Comparison of ENCODE assay signal across 14 mouse cellular contexts in genomic region chr10:82685440-82685839, GRCm38 (mm10).
"Had no signal": no experiment of that assay in that cellular context is flagged by ENCODE, and none has a peak within 500 bp of the region (broad histone marks: within the 10 kb centered on the region; RNA-seq: fewer than 3 reads in every experiment).

No protein-coding gene starts in this region.

- H3K9ac ChIP-seq: intestine, embryonic 15.5 days; kidney, embryonic 15.5 days; limb, embryonic 15.5 days; lung, embryonic 14.5 days; neural tube, embryonic 15.5 days had no signal

- H3K27me3 ChIP-seq: intestine, embryonic 15.5 days; kidney, embryonic 15.5 days; limb, embryonic 15.5 days; neural tube, embryonic 15.5 days had no signal

- H3K9me3 ChIP-seq: intestine, embryonic 15.5 days; kidney, embryonic 15.5 days; limb, embryonic 15.5 days; midbrain, embryonic 10.5 days; neural tube, embryonic 15.5 days had no signal

- H3K36me3 ChIP-seq: intestine, embryonic 15.5 days; kidney, embryonic 15.5 days; limb, embryonic 15.5 days; midbrain, embryonic 10.5 days; neural tube, embryonic 15.5 days had no signal

- H3K4me3 ChIP-seq: intestine, embryonic 15.5 days; kidney, embryonic 15.5 days; limb, embryonic 15.5 days; midbrain, embryonic 10.5 days; myocyte; neural tube, embryonic 15.5 days had no signal

- ATAC-seq: intestine, embryonic 15.5 days had no signal

- H3K4me2 ChIP-seq: intestine, embryonic 15.5 days; kidney, embryonic 15.5 days; limb, embryonic 15.5 days; lung, embryonic 14.5 days; neural tube, embryonic 15.5 days had no signal

- DNase-seq: kidney, adult 2 months; kidney, postnatal 14 days; lung, embryonic 14.5 days; lung, postnatal 10 days; lung, postnatal 4 days; midbrain, embryonic 14.5 days; thymus, adult 2 months; thymus, postnatal 25 days had no signal

- H3K27ac ChIP-seq: intestine, embryonic 15.5 days; kidney, embryonic 15.5 days; limb, embryonic 15.5 days; midbrain, embryonic 10.5 days; neural tube, embryonic 15.5 days had no signal
